Mouse (Mus musculus) inflammation-experienced regulatory T-cells, adult 6 months (primary cell): ENCODE results near the gene Pgls. TPM values are rescaled to one million over a fixed set of nuclear protein-coding genes. Genes with fewer than 3 reads are reported as not detected.

ENCODE experiments used
- ATAC-seq: one replicate; pipeline ENCODE4 v1.8.0; 2017
- polyA plus RNA-seq, 3 experiments: library from polyadenylated mRNA; unstranded; fragments of 100-300 nt; shearing (Covaris generic); gene quantifications; one replicate each; pipeline ENCODE4 v1.2.1; 2017

The Pgls gene
- polyA plus RNA-seq, 3 experiments from 2014 or later, result 52.1 to 61.7 (median 60.1) TPM

- ATAC-seq, result no peak
Measured at GRCm38 (mm10) chr8:71639318-71639717, 47.3 kb downstream of the Pgls start.

DNA sequence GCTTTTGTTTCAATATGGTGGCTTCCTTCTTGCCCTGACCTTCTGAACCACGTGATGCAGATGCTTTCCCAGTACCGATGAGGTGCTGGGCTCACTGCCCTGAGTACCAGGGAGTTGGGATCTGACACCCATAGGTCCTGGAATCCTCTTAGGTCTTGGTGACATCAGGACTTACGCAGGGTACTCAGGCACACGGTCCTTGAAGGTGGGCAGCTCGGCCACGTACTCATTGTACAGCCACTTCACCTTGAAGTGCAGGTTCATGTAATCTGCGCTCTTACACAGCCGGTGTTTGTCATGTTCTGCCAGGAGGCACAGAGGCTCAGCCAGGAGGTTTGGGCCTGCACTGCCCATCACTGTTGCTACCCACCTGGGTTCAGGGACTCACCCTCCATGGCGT, 53.5 kb downstream of the Pgls start:
- ATAC-seq, result no peak

Other genes starting within 250 kb of the Pgls start
- 100 to 1,000 TPM; 185 to 341 (median 339) TPM for gene Use1, start 225.3 kb upstream of the Pgls start, polyA plus RNA-seq
- 1 to 10 TPM; 3.3 to 4.7 (median 4.5) TPM for gene Ocel1, start 220.9 kb upstream of the Pgls start, polyA plus RNA-seq
- 1 to 10 TPM in 2 of 3 experiments, under 1 TPM in 1; 0.93 to 2.4 (median 1.1) TPM for gene Nr2f6, start 210.2 kb upstream of the Pgls start, polyA plus RNA-seq
- under 1 TPM in 2 of 3 experiments, not detected in 1; 0.13 to 0.21 TPM for gene Ushbp1, start 196.4 kb upstream of the Pgls start, polyA plus RNA-seq
- 10 to 100 TPM; 52.0 to 70.5 (median 54.7) TPM for gene Babam1, start 195.3 kb upstream of the Pgls start, polyA plus RNA-seq
- gene Ankle1, start 186.2 kb upstream of the Pgls start, polyA plus RNA-seq, result 1 to 10 TPM in 2 of 3 experiments, under 1 TPM in 1; 0.62 to 4.9 (median 1.2) TPM
- gene Abhd8, start 128.5 kb upstream of the Pgls start, polyA plus RNA-seq, result 10 to 100 TPM; 21.0 to 24.0 (median 23.1) TPM
- gene Mrpl34, start 127.2 kb upstream of the Pgls start, polyA plus RNA-seq, result 10 to 100 TPM; 68.3 to 83.2 (median 80.6) TPM
- gene Dda1, start 123.0 kb upstream of the Pgls start, polyA plus RNA-seq, result 10 to 100 TPM; 24.3 to 40.4 (median 25.5) TPM
- gene Ano8, start 106.2 kb upstream of the Pgls start, polyA plus RNA-seq, result under 1 TPM in 2 of 3 experiments, not detected in 1; 0.11 to 0.31 TPM
- gene Gtpbp3, start 104.1 kb upstream of the Pgls start, polyA plus RNA-seq, result 1 to 10 TPM; 2.6 to 6.5 (median 3.4) TPM
- gene Plvap, start 80.4 kb upstream of the Pgls start, polyA plus RNA-seq, result not detected
- gene Ccdc194, start 66.5 kb upstream of the Pgls start, polyA plus RNA-seq, result not detected
- 10 to 100 TPM; 52.2 to 66.6 (median 61.8) TPM for gene Bst2, start 54.7 kb upstream of the Pgls start, polyA plus RNA-seq
- 10 to 100 TPM; 38.1 to 75.7 (median 43.5) TPM for gene Mvb12a, start 49.3 kb upstream of the Pgls start, polyA plus RNA-seq
- 1 to 10 TPM in 1 of 3 experiments, under 1 TPM in 1, not detected in 1; 0.97 to 2.1 TPM for gene Tmem221, start 33.3 kb upstream of the Pgls start, polyA plus RNA-seq
- gene Nxnl1, start 25.6 kb upstream of the Pgls start, polyA plus RNA-seq, result under 1 TPM in 1 of 3 experiments, not detected in 2; 0.13 TPM
- 1 to 10 TPM; 4.5 to 8.6 (median 5.8) TPM for gene Slc27a1, start 23.3 kb upstream of the Pgls start, polyA plus RNA-seq
- gene Fam129c, start 5.5 kb downstream of the Pgls start, polyA plus RNA-seq, result 1 to 10 TPM; 1.5 to 2.0 (median 1.7) TPM
- 10 to 100 TPM in 2 of 3 experiments, 1 to 10 TPM in 1; 8.7 to 14.8 (median 13.6) TPM for gene Colgalt1, start 18.8 kb downstream of the Pgls start, polyA plus RNA-seq
- gene Unc13a, start 79.6 kb downstream of the Pgls start, polyA plus RNA-seq, result under 1 TPM; 0.42 to 0.67 (median 0.54) TPM
- gene Jak3, start 84.1 kb downstream of the Pgls start, polyA plus RNA-seq, result 10 to 100 TPM; 18.9 to 30.3 (median 22.5) TPM
- 10 to 100 TPM; 11.7 to 25.4 (median 22.8) TPM for gene Insl3, start 97.0 kb downstream of the Pgls start, polyA plus RNA-seq
- gene B3gnt3, start 109.6 kb downstream of the Pgls start, polyA plus RNA-seq, result 1 to 10 TPM; 2.8 to 5.6 (median 4.3) TPM
- 10 to 100 TPM; 37.6 to 66.4 (median 54.3) TPM for gene Fcho1, start 133.5 kb downstream of the Pgls start, polyA plus RNA-seq